Mouse (Mus musculus): ENCODE data around the gene Pgd.
"Not testable (repeated sequence)": the region's sequence is repeated elsewhere in the genome, so short reads cannot be mapped to it uniquely, and the experiment has no call there.

DNA sequence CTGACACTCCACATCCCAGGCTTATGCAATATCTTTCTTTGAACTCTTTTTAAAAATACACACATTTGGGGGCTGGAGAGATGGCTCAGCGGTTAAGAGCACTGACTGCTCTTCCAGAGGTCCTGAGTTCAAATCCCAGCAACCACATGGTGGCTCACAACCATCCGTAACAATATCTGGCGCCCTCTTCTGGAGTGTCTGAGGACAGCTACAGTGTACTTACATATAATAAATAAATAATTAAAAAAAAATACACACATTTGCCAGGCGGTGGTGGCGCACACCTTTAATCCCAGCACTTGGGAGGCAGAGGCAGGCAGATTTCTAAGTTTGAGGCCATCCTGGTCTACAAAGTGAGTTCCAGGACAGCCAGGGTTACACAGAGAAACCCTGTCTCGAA lies 44.9 kb upstream of the Pgd start:
- not testable (repeated sequence) for TF ChIP-seq CTCF (IDR thresholded peaks at IDR 0.05; ENCODE audit: borderline replicate concordance, control insufficient read depth, extremely low read depth, insufficient read depth, low read length, poor library complexity); POLR2A (IDR thresholded peaks at IDR 0.05; ENCODE audit: control insufficient read depth, extremely low read depth, insufficient read depth, low read length, poor library complexity)

All from thymus, adult 2 months (tissue).